Mouse (Mus musculus): ENCODE results near the gene Gcnt1.

DNA sequence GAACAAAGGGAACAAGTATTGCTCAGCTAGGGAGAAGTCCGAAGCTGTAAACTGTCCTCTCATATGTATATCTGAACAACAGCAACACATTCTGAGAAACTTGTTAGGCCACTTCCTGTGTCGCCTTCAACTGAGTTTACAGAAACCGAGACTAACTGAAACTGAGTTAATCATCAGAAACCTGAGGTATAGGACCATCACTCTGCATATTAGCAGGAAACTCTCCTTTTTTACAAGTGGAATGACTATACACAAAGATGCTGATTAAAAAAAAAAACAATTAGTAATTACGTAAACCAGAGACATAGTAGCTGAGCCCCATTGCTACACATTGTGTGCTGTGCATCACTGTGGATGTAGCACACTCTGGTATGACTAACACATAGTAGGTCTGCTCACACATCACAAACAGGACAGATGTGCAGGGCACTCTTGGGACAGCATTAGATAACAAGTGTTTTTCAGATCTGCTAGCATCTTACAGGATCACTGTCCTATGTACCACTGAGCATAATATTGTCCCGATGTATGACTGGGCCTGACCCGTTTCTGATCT is 77.4 kb downstream of the Gcnt1 start:
- TF ChIP-seq CTCF (IDR thresholded peaks at IDR 0.05; ENCODE audit: borderline replicate concordance, insufficient read depth, low read length), result no peak
- TF ChIP-seq POLR2A (IDR thresholded peaks at IDR 0.05; ENCODE audit: low read depth, low read length), result no peak
